29 mouse cellular contexts compared by ENCODE assay signal in the genomic region with DNA sequence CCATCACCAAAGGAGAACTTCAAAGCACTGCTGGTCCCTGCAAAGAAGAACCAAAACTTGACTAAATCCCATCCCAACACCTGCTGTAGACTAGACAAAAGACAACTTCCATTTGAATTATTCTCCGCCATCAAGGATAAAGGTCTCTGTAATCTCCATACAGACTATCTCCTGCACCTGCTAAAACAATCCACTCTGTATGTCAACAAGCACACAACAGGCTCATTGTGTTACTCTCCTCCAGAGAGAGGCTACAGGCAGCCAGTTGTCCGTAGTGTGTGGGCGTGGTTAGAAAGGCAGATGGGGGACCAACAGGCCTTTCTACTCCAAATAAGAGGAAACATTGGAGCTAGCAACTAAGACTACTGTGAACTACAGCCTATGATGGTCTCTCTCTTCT. TPM values are rescaled to one million over a fixed set of nuclear protein-coding genes. Genes with fewer than 3 reads are reported as not detected.
A peak's percentile ranks its signal among the peaks of the same experiment; 100 is the strongest.
DNase-seq lines count a peak whose midpoint lies in the region; ATAC-seq and TF ChIP-seq lines count a peak whose summit lies in the region.
"Had no signal": no experiment of that assay in that cellular context is flagged by ENCODE, and none has a peak within 500 bp of the region (broad histone marks: within the 10 kb centered on the region; RNA-seq: fewer than 3 reads in every experiment).

No protein-coding gene starts in this region.

- no peaks in the 10 kb centered on the region for H3K27me3 ChIP-seq in lung, postnatal 0 days (replicated peaks; ENCODE audit: insufficient read depth, low read length)
- H3K27me3 ChIP-seq: embryonic facial prominence, embryonic 12.5 days; embryonic facial prominence, embryonic 15.5 days; heart, embryonic 12.5 days; heart, embryonic 15.5 days; Patski had no signal

- no peak overlapping the region for H3K9ac ChIP-seq in lung, postnatal 0 days (replicated peaks; ENCODE audit: low read depth)
- H3K9ac ChIP-seq: embryonic facial prominence, embryonic 12.5 days; embryonic facial prominence, embryonic 15.5 days; forebrain, postnatal 0 days; heart, embryonic 12.5 days; heart, embryonic 15.5 days; hindbrain, embryonic 14.5 days had no signal

- no peak overlapping the region for H3K4me3 ChIP-seq in cortical plate, adult 2 months (ENCODE audit: insufficient read depth, low read length)
- H3K4me3 ChIP-seq in lung, postnatal 0 days (ENCODE audit: low read depth, low read length), result no peak overlapping the region
- H3K4me3 ChIP-seq: embryonic facial prominence, embryonic 12.5 days; embryonic facial prominence, embryonic 15.5 days; heart, embryonic 12.5 days; heart, embryonic 15.5 days had no signal

- no peak for TF ChIP-seq CTCF in cortical plate, adult 2 months (IDR thresholded peaks at IDR 0.05; ENCODE audit: extremely low read depth, insufficient read depth, low read length)
- no peak for TF ChIP-seq CTCF in lung, postnatal 0 days (IDR thresholded peaks at IDR 0.05)

- TF ChIP-seq EP300 in lung, postnatal 0 days (IDR thresholded peaks at IDR 0.05), result no peak

- peaks cover 3% of the 10 kb centered on the region; the same call in 1 of the 2 replicates for H3K4me1 ChIP-seq in cortical plate, adult 2 months (ENCODE audit: control insufficient read depth, insufficient read depth, low read length)
- no peaks in the 10 kb centered on the region for H3K4me1 ChIP-seq in lung, postnatal 0 days (ENCODE audit: insufficient read depth, low read depth, low read length)
- H3K4me1 ChIP-seq: embryonic facial prominence, embryonic 12.5 days; embryonic facial prominence, embryonic 15.5 days had no signal

- ATAC-seq in lung, postnatal 0 days, result no peak
- ATAC-seq: activated CD4-positive, CD25-positive, alpha-beta regulatory T cell, adult 4 months; CD4-positive, CD25-positive, alpha-beta regulatory T cell, adult 4 months; forebrain, embryonic 14.5 days; forebrain, postnatal 0 days; hindbrain, postnatal 0 days; inflammation-experienced regulatory T-cells, adult 6 months; Patski had no signal

- no peaks in the 10 kb centered on the region for H3K36me3 ChIP-seq in lung, postnatal 0 days (ENCODE audit: insufficient read depth, low read length)
- H3K36me3 ChIP-seq: embryonic facial prominence, embryonic 12.5 days; embryonic facial prominence, embryonic 15.5 days; heart, embryonic 15.5 days had no signal

- DNase-seq in layer of hippocampus, adult 9-11 months, result peak; percentile 52
- no peak for DNase-seq in layer of hippocampus, postnatal 14 days (ENCODE audit: low spot score in 2 of 2)
- DNase-seq in R1 (ENCODE audit: low read depth, low spot score), result peak; percentile 52
- DNase-seq in lung, postnatal 0 days (ENCODE audit: low spot score), result no peak
- no peak for DNase-seq in kidney, postnatal 25 days
- DNase-seq: adrenal gland, adult 8-10 months; adrenal gland, postnatal 25 days; cerebellum, adult 18-20 months; cerebellum, adult 9-10 months; cerebellum, postnatal 14 days; forebrain, postnatal 0 days; gastrocnemius, postnatal 25 days; heart, adult 18-20 months; heart, postnatal 10 days; heart, postnatal 4 days had no signal

- H3K9me3 ChIP-seq in lung, postnatal 0 days (ENCODE audit: low read length), result no peaks in the 10 kb centered on the region
- H3K9me3 ChIP-seq: embryonic facial prominence, embryonic 12.5 days; embryonic facial prominence, embryonic 15.5 days; G1E; heart, embryonic 12.5 days; heart, embryonic 15.5 days had no signal

- 85% methylated on average over 3 of the region's 3 CpGs for WGBS in lung, postnatal 0 days

- peak overlapping the region; percentile 81; the same call in 1 of the 2 replicates for H3K27ac ChIP-seq in cortical plate, adult 2 months (ENCODE audit: insufficient read depth, low read length)
- H3K27ac ChIP-seq in lung, postnatal 0 days (ENCODE audit: low read length), result no peak overlapping the region
- H3K27ac ChIP-seq: embryonic facial prominence, embryonic 12.5 days; embryonic facial prominence, embryonic 15.5 days; heart, embryonic 15.5 days; hindbrain, embryonic 14.5 days; hindbrain, postnatal 0 days had no signal

- H3K4me2 ChIP-seq in lung, postnatal 0 days (replicated peaks; ENCODE audit: low read depth, low read length), result no peak overlapping the region
- H3K4me2 ChIP-seq: embryonic facial prominence, embryonic 12.5 days; embryonic facial prominence, embryonic 15.5 days; heart, embryonic 12.5 days; heart, embryonic 15.5 days; hindbrain, embryonic 14.5 days had no signal

- TF ChIP-seq POLR2A in cortical plate, adult 2 months (IDR thresholded peaks at IDR 0.05; ENCODE audit: extremely low read depth, insufficient read depth, low read length), result no peak

RNA-seq across cellular contexts. Expression of a gene that starts 10.8 kb away (rescaled TPM):
- 10 to 100 TPM; 52.2 to 54.3 TPM for total RNA-seq in layer of hippocampus, postnatal 14 days (2021)
- polyA plus RNA-seq in cortical plate, adult 2 months (2012; rRNA removed), result 44.6 and 51.7 TPM in 2 replicates
- 3.9 and 4.2 TPM in 2 replicates for polyA plus RNA-seq in lung, postnatal 0 days (2015; fragmentation: Nextera tagmentation; extraction: Ambion mirVana)

RNA-seq across cellular contexts. Expression of a gene that starts 51.6 kb away (rescaled TPM):
- total RNA-seq in layer of hippocampus, postnatal 14 days (2021), result 1 to 10 TPM; 1.0 to 1.9 TPM
- 1.6 and 2.3 TPM in 2 replicates for polyA plus RNA-seq in cortical plate, adult 2 months (2012; rRNA removed)
- polyA plus RNA-seq in lung, postnatal 0 days (2015; fragmentation: Nextera tagmentation; extraction: Ambion mirVana), result 4.5 and 4.8 TPM in 2 replicates
- polyA plus RNA-seq: C2C12, Patski had no signal

RNA-seq across cellular contexts. Expression of a gene that starts 58.8 kb away (rescaled TPM):
- 10 to 100 TPM; 17.9 to 18.0 TPM for total RNA-seq in layer of hippocampus, postnatal 14 days (2021)
- 14.3 and 14.5 TPM in 2 replicates for polyA plus RNA-seq in cortical plate, adult 2 months (2012; rRNA removed)
- polyA plus RNA-seq in lung, postnatal 0 days (2015; fragmentation: Nextera tagmentation; extraction: Ambion mirVana), result 11.0 and 11.5 TPM in 2 replicates

Comparison
In these comparisons a context has a peak if more than half of its experiments do, and no peak if none do; other contexts are left out.
1. DNase-seq: peak in layer of hippocampus, adult 9-11 months (single experiment) and R1 (single experiment); none in layer of hippocampus, postnatal 14 days (0 of 2), lung, postnatal 0 days (single experiment) and kidney, postnatal 25 days (0 of 2).